In genomic region chr14:24526440-24526839, GRCm38 (mm10) we compare ENCODE assay signal across 18 mouse cellular contexts. TPM values are rescaled to one million over a fixed set of nuclear protein-coding genes. Genes with fewer than 3 reads are reported as not detected.
DNase-seq lines count a peak whose midpoint lies in the region; ATAC-seq and TF ChIP-seq lines count a peak whose summit lies in the region.
"Had no signal": no experiment of that assay in that cellular context is flagged by ENCODE, and none has a peak within 500 bp of the region (broad histone marks: within the 10 kb centered on the region; RNA-seq: fewer than 3 reads in every experiment).

No protein-coding gene starts in this region.

- H3K4me3 ChIP-seq in limb, embryonic 12.5 days (replicated peaks), result no peak overlapping the region
- no peak overlapping the region for H3K4me3 ChIP-seq in limb, embryonic 10.5 days
- H3K4me3 ChIP-seq in forebrain, embryonic 12.5 days (replicated peaks), result no peak overlapping the region
- H3K4me3 ChIP-seq in hindbrain, embryonic 15.5 days, result no peak overlapping the region
- H3K4me3 ChIP-seq in olfactory bulb, adult 2 months (ENCODE audit: insufficient read depth, low read depth, low read length), result no peak overlapping the region
- no peak overlapping the region for H3K4me3 ChIP-seq in liver, postnatal 0 days (ENCODE audit: low read depth, low read length)

- no peaks in the 10 kb centered on the region for H3K9me3 ChIP-seq in limb, embryonic 12.5 days
- H3K9me3 ChIP-seq in limb, embryonic 10.5 days (replicated peaks), result no peaks in the 10 kb centered on the region
- no peaks in the 10 kb centered on the region for H3K9me3 ChIP-seq in forebrain, embryonic 12.5 days
- no peaks in the 10 kb centered on the region for H3K9me3 ChIP-seq in hindbrain, embryonic 15.5 days
- H3K9me3 ChIP-seq in liver, postnatal 0 days (ENCODE audit: low read length), result no peaks in the 10 kb centered on the region

- no peak for TF ChIP-seq CTCF in olfactory bulb, adult 2 months (IDR thresholded peaks at IDR 0.05; ENCODE audit: insufficient read depth, low read depth, low read length)
- TF ChIP-seq CTCF in liver, postnatal 0 days (IDR thresholded peaks at IDR 0.05; ENCODE audit: low read depth), result no peak

- WGBS in limb, embryonic 12.5 days, result 76% methylated on average over 10 of the region's 10 CpGs
- WGBS in limb, embryonic 10.5 days, result 86% methylated on average over 10 of the region's 10 CpGs
- WGBS in forebrain, embryonic 12.5 days, result 27% methylated on average over 10 of the region's 10 CpGs
- 55% methylated on average over 10 of the region's 10 CpGs for WGBS in hindbrain, embryonic 15.5 days
- WGBS in olfactory bulb, adult 2 months, result 49% methylated on average over 10 of the region's 10 CpGs
- WGBS in liver, postnatal 0 days (ENCODE audit: insufficient replicate concordance), result 77% methylated on average over 10 of the region's 10 CpGs

- no peaks in the 10 kb centered on the region for H3K36me3 ChIP-seq in limb, embryonic 12.5 days
- H3K36me3 ChIP-seq in limb, embryonic 10.5 days, result no peaks in the 10 kb centered on the region
- no peaks in the 10 kb centered on the region for H3K36me3 ChIP-seq in forebrain, embryonic 12.5 days (replicated peaks)
- H3K36me3 ChIP-seq in hindbrain, embryonic 15.5 days, result no peaks in the 10 kb centered on the region
- H3K36me3 ChIP-seq in liver, postnatal 0 days (replicated peaks; ENCODE audit: insufficient read depth, low read length), result no peaks in the 10 kb centered on the region

- no peak for ATAC-seq in limb, embryonic 12.5 days (ENCODE audit: insufficient number of reproducible peaks, insufficient read depth, low FRiP score, low TSS enrichment, low read depth)
- ATAC-seq in forebrain, embryonic 12.5 days (ENCODE audit: low FRiP score), result peak; percentile 18; the same call in 1 of the 2 replicates
- no peak for ATAC-seq in hindbrain, embryonic 15.5 days (ENCODE audit: low FRiP score, low read depth)
- ATAC-seq in liver, postnatal 0 days, result no peak
- ATAC-seq: activated CD4-positive, CD25-positive, alpha-beta regulatory T cell, adult 4 months; Patski had no signal

- TF ChIP-seq EP300 in liver, postnatal 0 days (IDR thresholded peaks at IDR 0.05; ENCODE audit: low read depth), result no peak

- no peak for DNase-seq in limb, embryonic 10.5 days (ENCODE audit: low spot score)
- no peak for DNase-seq in spleen, postnatal 10 days (ENCODE audit: low spot score in 2 of 2)
- no peak for DNase-seq in liver, postnatal 0 days
- DNase-seq: adrenal gland, postnatal 14 days; cerebellum, adult 8-10 months; gastrocnemius, postnatal 14 days; heart, postnatal 14 days; kidney, adult 9 months; kidney, postnatal 36 days; liver; right cerebral cortex, postnatal 4 days had no signal

- H3K4me2 ChIP-seq in limb, embryonic 12.5 days, result no peak overlapping the region
- peak overlapping the region; percentile 17 for H3K4me2 ChIP-seq in forebrain, embryonic 12.5 days
- no peak overlapping the region for H3K4me2 ChIP-seq in hindbrain, embryonic 15.5 days
- no peak overlapping the region for H3K4me2 ChIP-seq in liver, postnatal 0 days (ENCODE audit: low read depth, low read length)
- H3K4me2 ChIP-seq: heart, embryonic 11.5 days had no signal

- no peak for TF ChIP-seq POLR2A in olfactory bulb, adult 2 months (IDR thresholded peaks at IDR 0.05; ENCODE audit: insufficient read depth, low read depth, low read length)

- H3K27ac ChIP-seq in limb, embryonic 12.5 days, result 0 out of 2 replicates have a peak overlapping the region, but pooled peaks have one; percentile 23
- H3K27ac ChIP-seq in limb, embryonic 10.5 days, result no peak overlapping the region
- peak overlapping the region; percentile 91 for H3K27ac ChIP-seq in forebrain, embryonic 12.5 days
- H3K27ac ChIP-seq in hindbrain, embryonic 15.5 days (replicated peaks), result peak overlapping the region; percentile 66
- peak overlapping the region; percentile 55; the same call in 1 of the 2 replicates for H3K27ac ChIP-seq in olfactory bulb, adult 2 months (ENCODE audit: insufficient read depth, low read depth, low read length)
- no peak overlapping the region for H3K27ac ChIP-seq in liver, postnatal 0 days (ENCODE audit: low read depth)

- no peak overlapping the region for H3K9ac ChIP-seq in limb, embryonic 12.5 days (replicated peaks)
- H3K9ac ChIP-seq in forebrain, embryonic 12.5 days, result no peak overlapping the region
- H3K9ac ChIP-seq in hindbrain, embryonic 15.5 days, result no peak overlapping the region
- no peak overlapping the region for H3K9ac ChIP-seq in liver, postnatal 0 days (replicated peaks)

- peaks cover 27% of the 10 kb centered on the region for H3K4me1 ChIP-seq in limb, embryonic 12.5 days (replicated peaks)
- H3K4me1 ChIP-seq in limb, embryonic 10.5 days, result peaks cover 22% of the 10 kb centered on the region
- peaks cover 43% of the 10 kb centered on the region for H3K4me1 ChIP-seq in forebrain, embryonic 12.5 days
- H3K4me1 ChIP-seq in hindbrain, embryonic 15.5 days (replicated peaks), result peaks cover 30% of the 10 kb centered on the region
- peaks cover 10% of the 10 kb centered on the region for H3K4me1 ChIP-seq in olfactory bulb, adult 2 months (ENCODE audit: control insufficient read depth, insufficient read depth, low read length)
- no peaks in the 10 kb centered on the region for H3K4me1 ChIP-seq in liver, postnatal 0 days (ENCODE audit: insufficient read depth)

- no peaks in the 10 kb centered on the region for H3K27me3 ChIP-seq in limb, embryonic 12.5 days
- H3K27me3 ChIP-seq in limb, embryonic 10.5 days (ENCODE audit: low read depth, poor library complexity, severe bottlenecking), result no peaks in the 10 kb centered on the region
- no peaks in the 10 kb centered on the region for H3K27me3 ChIP-seq in forebrain, embryonic 12.5 days
- H3K27me3 ChIP-seq in hindbrain, embryonic 15.5 days, result no peaks in the 10 kb centered on the region
- no peaks in the 10 kb centered on the region for H3K27me3 ChIP-seq in liver, postnatal 0 days (ENCODE audit: insufficient read depth, low read length)

RNA-seq across cellular contexts. Expression of gene Rps24, which starts 39.5 kb away (rescaled TPM):
- 1,250 and 1,292 TPM in 2 replicates for polyA plus RNA-seq in limb, embryonic 12.5 days (2016; fragmentation: Nextera tagmentation; extraction: Ambion mirVana)
- polyA plus RNA-seq in limb, embryonic 10.5 days (2016; fragmentation: Nextera tagmentation; extraction: Ambion mirVana), result 1,041 and 1,257 TPM in 2 replicates
- 998 and 1,043 TPM in 2 replicates for polyA plus RNA-seq in forebrain, embryonic 12.5 days (2016; fragmentation: Nextera tagmentation; extraction: Ambion mirVana)
- 520 and 607 TPM in 2 replicates for polyA plus RNA-seq in hindbrain, embryonic 15.5 days (2015; fragmentation: Nextera tagmentation; extraction: Ambion mirVana)
- polyA plus RNA-seq in olfactory bulb, adult 2 months (2012; ENCODE audit: insufficient read depth, insufficient read length, low replicate concordance, missing spikeins), result 2,934 TPM in 1 of 2 replicates, not detected in the other
- 613 and 662 TPM in 2 replicates for polyA plus RNA-seq in liver, postnatal 0 days (2015; fragmentation: Nextera tagmentation; extraction: Ambion mirVana)

RNA-seq across cellular contexts. Expression of gene Polr3a, which starts 39.6 kb away (rescaled TPM):
- 20.8 and 22.4 TPM in 2 replicates for polyA plus RNA-seq in limb, embryonic 12.5 days (2016; fragmentation: Nextera tagmentation; extraction: Ambion mirVana)
- polyA plus RNA-seq in limb, embryonic 10.5 days (2016; fragmentation: Nextera tagmentation; extraction: Ambion mirVana), result 21.8 and 25.1 TPM in 2 replicates
- polyA plus RNA-seq in forebrain, embryonic 12.5 days (2016; fragmentation: Nextera tagmentation; extraction: Ambion mirVana), result 19.3 and 21.3 TPM in 2 replicates
- polyA plus RNA-seq in hindbrain, embryonic 15.5 days (2015; fragmentation: Nextera tagmentation; extraction: Ambion mirVana), result 18.0 and 20.1 TPM in 2 replicates
- not detected in 2 replicates for polyA plus RNA-seq in olfactory bulb, adult 2 months (2012; ENCODE audit: insufficient read depth, insufficient read length, low replicate concordance, missing spikeins)
- 3.9 and 5.2 TPM in 2 replicates for polyA plus RNA-seq in liver, postnatal 0 days (2015; fragmentation: Nextera tagmentation; extraction: Ambion mirVana)

Comparison
In these comparisons a context has a peak if more than half of its experiments do, and no peak if none do; other contexts are left out.
1. H3K27ac ChIP-seq: peak in limb, embryonic 12.5 days (single experiment), forebrain, embryonic 12.5 days (single experiment), hindbrain, embryonic 15.5 days (single experiment) and olfactory bulb, adult 2 months (single experiment); none in limb, embryonic 10.5 days (single experiment) and liver, postnatal 0 days (single experiment).